Mouse (Mus musculus): ENCODE measurements around the gene Slc25a44.

DNA sequence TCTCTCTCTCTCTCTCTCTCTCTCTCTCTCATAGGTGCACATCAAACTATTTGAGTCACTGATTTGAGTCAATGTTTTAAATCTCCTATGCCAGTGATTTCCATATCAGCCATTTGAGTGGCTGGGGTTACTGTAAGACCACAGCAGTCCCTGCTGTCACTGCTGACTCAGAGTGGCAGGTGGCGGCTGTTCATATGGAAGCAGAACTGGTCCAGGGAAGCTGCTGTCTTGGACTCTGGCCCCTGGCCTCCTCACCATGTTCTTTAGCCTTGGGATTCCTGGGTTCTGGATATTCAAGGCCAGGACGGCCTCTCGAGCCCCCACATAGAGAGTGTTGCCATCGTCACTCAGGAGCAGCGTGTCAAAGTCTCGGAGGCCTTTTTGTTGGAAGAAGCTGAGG, 27.8 kb upstream of the Slc25a44 start:
- TF ChIP-seq POLR2A (IDR thresholded peaks at IDR 0.05; ENCODE audit: control insufficient read depth, low read depth, low read length): no peak
- no peak for TF ChIP-seq CTCF (IDR thresholded peaks at IDR 0.05; ENCODE audit: control insufficient read depth, insufficient read depth, insufficient replicate concordance, low read depth, low read length)
